ENCODE assay signal across 30 mouse cellular contexts in the genomic region with DNA sequence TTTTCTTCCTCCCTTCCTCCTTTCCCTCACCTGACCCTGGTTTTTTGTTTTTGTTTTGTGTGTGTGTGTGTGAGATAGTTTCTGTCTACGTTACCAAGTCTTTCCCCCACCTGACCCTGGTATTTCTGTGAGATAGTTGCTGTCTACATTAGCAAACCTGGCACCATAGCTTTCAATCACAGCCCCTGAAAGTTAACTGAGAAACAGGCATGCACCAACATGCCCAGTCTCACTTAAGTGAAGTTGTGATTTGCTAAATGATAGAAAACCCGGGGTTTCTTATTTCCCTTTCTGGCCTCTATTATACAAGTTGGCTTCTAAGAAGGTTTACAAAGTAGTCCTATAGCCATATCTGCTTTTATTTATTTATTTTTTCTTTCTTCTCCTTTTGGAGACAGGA.
"Had no signal": no experiment of that assay in that cellular context is flagged by ENCODE, and none has a peak within 500 bp of the region (broad histone marks: within the 10 kb centered on the region; RNA-seq: fewer than 3 reads in every experiment).

No protein-coding gene starts in this region.

- H3K4me2 ChIP-seq: heart, embryonic 12.5 days; heart, embryonic 13.5 days; heart, embryonic 15.5 days; hindbrain, embryonic 12.5 days; hindbrain, embryonic 13.5 days; hindbrain, embryonic 14.5 days; hindbrain, embryonic 15.5 days; intestine, embryonic 15.5 days; kidney, embryonic 15.5 days had no signal

- H3K4me3 ChIP-seq: heart, embryonic 12.5 days; heart, embryonic 13.5 days; heart, embryonic 15.5 days; hindbrain, embryonic 10.5 days; hindbrain, embryonic 12.5 days; hindbrain, embryonic 13.5 days; hindbrain, embryonic 15.5 days; intestine, embryonic 15.5 days; kidney, embryonic 15.5 days; layer of hippocampus, adult 2 months; left cerebral cortex, adult 2 months had no signal

- H3K27me3 ChIP-seq: heart, embryonic 12.5 days; heart, embryonic 13.5 days; heart, embryonic 15.5 days; hindbrain, embryonic 12.5 days; hindbrain, embryonic 13.5 days; hindbrain, embryonic 15.5 days; intestine, embryonic 15.5 days; kidney, embryonic 15.5 days had no signal

- H3K9me3 ChIP-seq: heart, embryonic 12.5 days; heart, embryonic 13.5 days; heart, embryonic 15.5 days; hindbrain, embryonic 10.5 days; hindbrain, embryonic 12.5 days; hindbrain, embryonic 13.5 days; hindbrain, embryonic 15.5 days; intestine, embryonic 15.5 days; kidney, embryonic 15.5 days had no signal

- H3K36me3 ChIP-seq: heart, embryonic 12.5 days; heart, embryonic 15.5 days; hindbrain, embryonic 10.5 days; hindbrain, embryonic 12.5 days; hindbrain, embryonic 13.5 days; hindbrain, embryonic 15.5 days; intestine, embryonic 15.5 days had no signal

- H3K4me1 ChIP-seq: heart, embryonic 12.5 days; heart, embryonic 13.5 days; heart, embryonic 15.5 days; hindbrain, embryonic 10.5 days; hindbrain, embryonic 12.5 days; hindbrain, embryonic 13.5 days; hindbrain, embryonic 15.5 days; kidney, embryonic 15.5 days had no signal

- DNase-seq: heart, postnatal 10 days; heart, postnatal 14 days; heart, postnatal 36 days; heart, postnatal 4 days; kidney, adult 11 months; kidney, adult 18-20 months; kidney, adult 2 months; kidney, adult 8-10 months; kidney, adult 9 months; kidney, postnatal 10 days; kidney, postnatal 14 days; kidney, postnatal 25 days; kidney, postnatal 36 days; kidney, postnatal 4 days; layer of hippocampus, adult 9-11 months; layer of hippocampus, postnatal 36 days had no signal

- H3K9ac ChIP-seq: heart, embryonic 12.5 days; heart, embryonic 13.5 days; heart, embryonic 15.5 days; hindbrain, embryonic 12.5 days; hindbrain, embryonic 13.5 days; hindbrain, embryonic 14.5 days; hindbrain, embryonic 15.5 days; intestine, embryonic 15.5 days; kidney, embryonic 15.5 days had no signal

- H3K27ac ChIP-seq: heart, embryonic 13.5 days; heart, embryonic 15.5 days; hindbrain, embryonic 10.5 days; hindbrain, embryonic 12.5 days; hindbrain, embryonic 13.5 days; hindbrain, embryonic 14.5 days; hindbrain, embryonic 15.5 days; hindbrain, postnatal 0 days; intestine, embryonic 15.5 days; kidney, embryonic 15.5 days; kidney, postnatal 0 days; layer of hippocampus, adult 2 months; left cerebral cortex, adult 2 months had no signal
